24 mouse cellular contexts compared by ENCODE assay signal in the genomic region with DNA sequence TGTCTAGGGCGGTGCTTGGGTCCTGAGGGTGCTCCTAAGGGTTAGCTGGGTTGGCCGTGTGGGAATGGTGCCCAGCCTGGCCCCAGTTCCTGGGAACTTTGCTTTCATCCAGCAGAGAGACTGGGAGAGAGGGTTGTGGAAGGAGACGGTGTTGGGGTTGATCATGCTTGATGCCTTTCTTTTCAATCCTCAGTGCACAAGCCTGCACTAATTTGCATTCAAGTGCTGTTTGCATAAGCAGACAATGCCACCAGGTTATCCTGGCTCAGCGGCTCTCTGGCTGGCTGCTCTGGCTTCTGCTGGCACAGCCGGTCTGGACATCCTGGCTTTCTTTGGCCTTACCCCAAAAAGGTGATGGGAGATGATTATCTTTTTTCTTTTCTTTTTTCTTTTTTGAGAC. TPM values are rescaled to one million over a fixed set of nuclear protein-coding genes. Genes with fewer than 3 reads are reported as not detected.
DNase-seq lines count a peak whose midpoint lies in the region; ATAC-seq and TF ChIP-seq lines count a peak whose summit lies in the region.
"Had no signal": no experiment of that assay in that cellular context is flagged by ENCODE, and none has a peak within 500 bp of the region (broad histone marks: within the 10 kb centered on the region; RNA-seq: fewer than 3 reads in every experiment).

No protein-coding gene starts in this region.

- no peaks in the 10 kb centered on the region for H3K27me3 ChIP-seq in forebrain, embryonic 16.5 days (replicated peaks; ENCODE audit: control insufficient read depth, insufficient read depth, low read length)
- no peaks in the 10 kb centered on the region for H3K27me3 ChIP-seq in hindbrain, postnatal 0 days (ENCODE audit: insufficient read depth, low read length)
- H3K27me3 ChIP-seq in kidney, embryonic 15.5 days, result no peaks in the 10 kb centered on the region

- peak overlapping the region; percentile 56; the same call in 1 of the 2 replicates for H3K27ac ChIP-seq in forebrain, embryonic 16.5 days (ENCODE audit: low read length)
- no peak overlapping the region; the same call in 1 of the 2 replicates for H3K27ac ChIP-seq in hindbrain, postnatal 0 days
- no peak overlapping the region for H3K27ac ChIP-seq in kidney, embryonic 15.5 days
- H3K27ac ChIP-seq: embryonic facial prominence, embryonic 13.5 days; heart, embryonic 15.5 days; limb, embryonic 13.5 days; liver, embryonic 13.5 days had no signal

- no peak overlapping the region for H3K9ac ChIP-seq in forebrain, embryonic 16.5 days (replicated peaks; ENCODE audit: low read depth, low read length)
- H3K9ac ChIP-seq in hindbrain, postnatal 0 days (replicated peaks; ENCODE audit: low read length), result no peak overlapping the region
- no peak overlapping the region for H3K9ac ChIP-seq in kidney, embryonic 15.5 days
- H3K9ac ChIP-seq: embryonic facial prominence, embryonic 13.5 days; heart, embryonic 15.5 days; limb, embryonic 13.5 days; liver, embryonic 13.5 days; lung, embryonic 14.5 days had no signal

- H3K9me3 ChIP-seq in forebrain, embryonic 16.5 days (ENCODE audit: control insufficient read depth, low read length), result no peaks in the 10 kb centered on the region
- H3K9me3 ChIP-seq in hindbrain, postnatal 0 days (ENCODE audit: low read length), result no peaks in the 10 kb centered on the region
- H3K9me3 ChIP-seq in kidney, embryonic 15.5 days (replicated peaks), result no peaks in the 10 kb centered on the region
- H3K9me3 ChIP-seq: embryonic facial prominence, embryonic 13.5 days; heart, embryonic 15.5 days; limb, embryonic 13.5 days; liver, embryonic 13.5 days had no signal

- intact Hi-C loops in heart, postnatal 25 days (cut with DNase I), result no loop called here

- TF ChIP-seq POLR2A in brain, embryonic 14.5 days (IDR thresholded peaks at IDR 0.05; ENCODE audit: borderline replicate concordance, extremely low read depth, insufficient read depth, insufficient read length, poor library complexity, severe bottlenecking), result no peak

- peak; percentile 48 to 57 for DNase-seq in cerebellum, postnatal 10 days
- peak; percentile 79 for DNase-seq in brain, embryonic 14.5 days (ENCODE audit: low read depth)
- peak; percentile 31 for DNase-seq in hindbrain, postnatal 0 days (ENCODE audit: low spot score)
- no peak for DNase-seq in spleen, postnatal 10 days (ENCODE audit: low spot score in 2 of 2)
- no peak for DNase-seq in heart, postnatal 25 days (ENCODE audit: low spot score)
- DNase-seq: adrenal gland, postnatal 10 days; cerebellum, adult 11 months; cerebellum, postnatal 14 days; gastrocnemius, postnatal 25 days; kidney, adult 8-10 months; kidney, postnatal 4 days; liver, embryonic 13.5 days; lung, embryonic 14.5 days; lung, postnatal 36 days; retina, postnatal 1 day; thymus, postnatal 25 days had no signal

- no peaks in the 10 kb centered on the region for H3K36me3 ChIP-seq in forebrain, embryonic 16.5 days (ENCODE audit: control insufficient read depth, insufficient read depth)
- no peaks in the 10 kb centered on the region for H3K36me3 ChIP-seq in hindbrain, postnatal 0 days (ENCODE audit: insufficient read depth, low read length)
- no peaks in the 10 kb centered on the region for H3K36me3 ChIP-seq in kidney, embryonic 15.5 days
- H3K36me3 ChIP-seq: embryonic facial prominence, embryonic 13.5 days; heart, embryonic 15.5 days; limb, embryonic 13.5 days; liver, embryonic 13.5 days had no signal

- whole genome bisulfite sequencing in forebrain, embryonic 16.5 days, result 15% methylated on average over 5 of the region's 5 CpGs
- WGBS in hindbrain, postnatal 0 days, result 26% methylated on average over 5 of the region's 5 CpGs
- WGBS in kidney, embryonic 15.5 days, result 78% methylated on average over 5 of the region's 5 CpGs

- H3K4me3 ChIP-seq in forebrain, embryonic 16.5 days (replicated peaks; ENCODE audit: low read length), result no peak overlapping the region
- no peak overlapping the region for H3K4me3 ChIP-seq in hindbrain, postnatal 0 days (ENCODE audit: low read length)
- H3K4me3 ChIP-seq in kidney, embryonic 15.5 days (replicated peaks), result no peak overlapping the region
- H3K4me3 ChIP-seq: embryonic facial prominence, embryonic 13.5 days; heart, embryonic 15.5 days; limb, embryonic 13.5 days; liver, embryonic 13.5 days had no signal

- ATAC-seq in cerebellum, adult (ENCODE audit: insufficient number of reproducible peaks, low FRiP score, low TSS enrichment), result no peak
- 0 out of 2 replicates have a peak, but pooled peaks have one; percentile 58 for ATAC-seq in forebrain, embryonic 16.5 days
- peak; percentile 40; the same call in 1 of the 2 replicates for ATAC-seq in hindbrain, postnatal 0 days
- no peak for ATAC-seq in kidney, embryonic 15.5 days (replicated peaks; ENCODE audit: low FRiP score)
- ATAC-seq: activated CD4-positive, CD25-positive, alpha-beta regulatory T cell, adult 4 months; Patski had no signal

- H3K4me2 ChIP-seq in forebrain, embryonic 16.5 days (ENCODE audit: low read length), result no peak overlapping the region
- no peak overlapping the region for H3K4me2 ChIP-seq in hindbrain, postnatal 0 days (ENCODE audit: low read depth, low read length)
- H3K4me2 ChIP-seq in kidney, embryonic 15.5 days, result no peak overlapping the region
- H3K4me2 ChIP-seq: embryonic facial prominence, embryonic 13.5 days; heart, embryonic 15.5 days; limb, embryonic 13.5 days; liver, embryonic 13.5 days; lung, embryonic 14.5 days had no signal

- no peak for TF ChIP-seq CTCF in brain, embryonic 14.5 days (IDR thresholded peaks at IDR 0.05; ENCODE audit: borderline replicate concordance, extremely low read depth, insufficient read depth, insufficient read length)
- no peak for TF ChIP-seq CTCF in hindbrain, postnatal 0 days (IDR thresholded peaks at IDR 0.05; ENCODE audit: low read depth)

- peaks cover 4% of the 10 kb centered on the region; the same call in 1 of the 2 replicates for H3K4me1 ChIP-seq in forebrain, embryonic 16.5 days (replicated peaks; ENCODE audit: control insufficient read depth, insufficient read depth, low read length)
- no peaks in the 10 kb centered on the region for H3K4me1 ChIP-seq in hindbrain, postnatal 0 days (ENCODE audit: insufficient read depth, low read length)
- H3K4me1 ChIP-seq in kidney, embryonic 15.5 days, result no peaks in the 10 kb centered on the region
- H3K4me1 ChIP-seq: embryonic facial prominence, embryonic 13.5 days; limb, embryonic 13.5 days; liver, embryonic 13.5 days had no signal

RNA-seq across cellular contexts. Expression of a gene that starts 37.2 kb away (rescaled TPM):
- polyA plus RNA-seq in brain, embryonic 14.5 days (2012; rRNA removed), result 72.0 and 78.2 TPM in 2 replicates
- polyA plus RNA-seq in forebrain, embryonic 16.5 days (2015; fragmentation: Nextera tagmentation; extraction: Ambion mirVana), result 30.0 and 33.4 TPM in 2 replicates
- total RNA-seq in hindbrain, postnatal 0 days (2014; rRNA removed), result 73.6 and 78.0 TPM in 2 replicates
- polyA plus RNA-seq in hindbrain, postnatal 0 days (2015; fragmentation: Nextera tagmentation; extraction: Ambion mirVana), result 17.3 and 17.9 TPM in 2 replicates
- polyA plus RNA-seq in kidney, embryonic 15.5 days (2015; fragmentation: Nextera tagmentation; extraction: Ambion mirVana), result 10.4 and 11.7 TPM in 2 replicates
- 10 to 100 TPM; 10.8 to 12.2 TPM for total RNA-seq in heart, postnatal 25 days (2021)

Comparison
In these comparisons a context has a peak if more than half of its experiments do, and no peak if none do; other contexts are left out.
1. DNase-seq: peak in cerebellum, postnatal 10 days (2 of 2), brain, embryonic 14.5 days (single experiment) and hindbrain, postnatal 0 days (single experiment); none in spleen, postnatal 10 days (0 of 2) and heart, postnatal 25 days (single experiment).
2. ATAC-seq: peak in forebrain, embryonic 16.5 days (single experiment) and hindbrain, postnatal 0 days (single experiment); none in cerebellum, adult (single experiment) and kidney, embryonic 15.5 days (single experiment).